Mouse (Mus musculus): ENCODE data around the gene Kcnq1.

GRCm38 (mm10) chr7:143294690-143295355 lies 188.7 kb downstream of the Kcnq1 start:
- TF ChIP-seq GATA1 (IDR thresholded peaks at IDR 0.05; ENCODE audit: borderline replicate concordance, low read length) (no peak), FLI1 (IDR thresholded peaks at IDR 0.05; ENCODE audit: low read length) (no peak)
